Mouse (Mus musculus) bone marrow, adult 2 months (tissue): ENCODE data around the gene Bcas3. TPM values are rescaled to one million over a fixed set of nuclear protein-coding genes. Genes with fewer than 3 reads are reported as not detected.

Experiments
- H3K27ac ChIP-seq: fragments of 200-500 bp; 2 replicates; pipeline ENCODE4 v1.5.1; 2012; ENCODE audit warnings: low read depth, mild to moderate bottlenecking, control low read depth, inconsistent platforms, low read length; ENCODE audit not compliant: control insufficient read depth, poor library complexity, insufficient read depth
- H3K4me1 ChIP-seq: fragments of 200-500 bp; 2 replicates; pipeline ENCODE4 v1.6.1; 2011; ENCODE audit warnings: low read length; ENCODE audit not compliant: control insufficient read depth, insufficient read depth
- H3K4me3 ChIP-seq: fragments of 200-500 bp; replicated peaks from 2 replicates; pipeline ENCODE3; 2011; ENCODE audit warnings: mild to moderate bottlenecking, low read depth, low read length, control low read depth; ENCODE audit not compliant: control insufficient read depth
- CTCF ChIP-seq: fragments of 200-500 bp; IDR thresholded peaks from 2 replicates; pipeline ENCODE4 v1.5.1; 2011; ENCODE audit warnings: low read length, control low read depth; ENCODE audit not compliant: control insufficient read depth, insufficient read depth
- POLR2A ChIP-seq: fragments of 200-500 bp; IDR thresholded peaks from 2 replicates; pipeline ENCODE4 v1.6.1; 2011; ENCODE audit warnings: low read depth, mild to moderate bottlenecking, control low read depth, low read length, borderline replicate concordance; ENCODE audit not compliant: control insufficient read depth
- WGBS: fragments of 180-500 bp; shearing (Covaris S2); methylation state at CpG from one replicate; pipeline ENCODE4 v1.1.7; 2018; 5-methylcytosine and 5-hydroxymethylcytosine counted together
- polyA plus RNA-seq: library from polyadenylated mRNA; stranded (reverse); fragments of >200 nt; gene quantifications from 2 replicates; pipeline ENCODE4 v1.2.4, GENCODE M21; 2011; ENCODE audit warnings: low replicate concordance; ENCODE audit not compliant: missing spikeins, insufficient read depth, insufficient read length

The Bcas3 gene
- polyA plus RNA-seq, 1 experiment: 19.5 TPM

DNA sequence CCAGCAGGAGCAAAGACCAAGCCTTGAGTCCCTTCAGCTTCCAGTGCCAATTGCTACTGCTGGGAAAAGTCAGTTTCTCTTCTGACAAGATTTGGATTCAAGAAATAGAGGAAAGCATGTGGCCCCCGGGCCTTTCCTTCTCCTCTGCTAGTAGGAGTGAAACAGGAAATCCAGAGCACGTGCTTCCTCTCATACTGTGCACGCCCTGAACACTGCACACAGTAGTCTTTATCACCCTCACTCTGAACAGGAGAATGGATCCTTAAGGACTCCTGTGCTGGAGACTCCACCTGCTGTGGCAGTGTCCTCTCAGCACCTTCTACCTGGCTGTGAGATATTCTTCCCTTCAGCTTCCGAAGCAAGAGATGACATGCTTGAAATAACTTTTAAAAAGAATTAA is 458.3 kb downstream of the Bcas3 start:
- H3K27ac ChIP-seq: 0 out of 2 replicates have a peak overlapping the region, but pooled peaks have one; percentile 7
- TF ChIP-seq POLR2A: no peak
- TF ChIP-seq CTCF: no peak

DNA sequence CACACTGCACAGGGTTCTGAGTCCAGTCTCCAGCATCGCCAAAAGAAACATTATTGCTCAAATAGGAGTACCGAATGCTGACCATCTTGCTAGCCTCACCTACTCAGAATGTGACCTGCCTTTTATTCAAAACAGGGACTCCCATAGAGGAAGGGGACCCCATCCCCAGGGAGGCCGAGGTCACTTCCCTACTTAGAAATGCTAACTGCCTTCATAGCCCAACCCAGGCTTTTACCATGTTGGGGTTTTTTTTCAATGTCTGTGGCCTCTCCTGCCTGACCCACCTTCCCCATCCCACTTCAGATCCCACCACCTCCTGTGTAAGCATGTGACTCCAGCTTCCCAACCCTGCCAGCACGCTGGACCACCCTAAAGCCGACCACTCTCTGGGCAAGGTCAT is 458.7 kb downstream of the Bcas3 start:
- no peak overlapping the region for H3K4me3 ChIP-seq
- H3K27ac ChIP-seq: no peak overlapping the region
- H3K4me1 ChIP-seq: peaks cover 7% of the 10 kb centered on the region
- WGBS: 74% methylated on average over 5 of the region's 5 CpGs
- no peak for TF ChIP-seq CTCF
- no peak for TF ChIP-seq POLR2A

More for the DNA sequence above, 458.3 kb downstream of the Bcas3 start:
- peaks cover 7% of the 10 kb centered on the region for H3K4me1 ChIP-seq
- 23% methylated on average over 4 of the region's 4 CpGs for WGBS
- H3K4me3 ChIP-seq: no peak overlapping the region

DNA sequence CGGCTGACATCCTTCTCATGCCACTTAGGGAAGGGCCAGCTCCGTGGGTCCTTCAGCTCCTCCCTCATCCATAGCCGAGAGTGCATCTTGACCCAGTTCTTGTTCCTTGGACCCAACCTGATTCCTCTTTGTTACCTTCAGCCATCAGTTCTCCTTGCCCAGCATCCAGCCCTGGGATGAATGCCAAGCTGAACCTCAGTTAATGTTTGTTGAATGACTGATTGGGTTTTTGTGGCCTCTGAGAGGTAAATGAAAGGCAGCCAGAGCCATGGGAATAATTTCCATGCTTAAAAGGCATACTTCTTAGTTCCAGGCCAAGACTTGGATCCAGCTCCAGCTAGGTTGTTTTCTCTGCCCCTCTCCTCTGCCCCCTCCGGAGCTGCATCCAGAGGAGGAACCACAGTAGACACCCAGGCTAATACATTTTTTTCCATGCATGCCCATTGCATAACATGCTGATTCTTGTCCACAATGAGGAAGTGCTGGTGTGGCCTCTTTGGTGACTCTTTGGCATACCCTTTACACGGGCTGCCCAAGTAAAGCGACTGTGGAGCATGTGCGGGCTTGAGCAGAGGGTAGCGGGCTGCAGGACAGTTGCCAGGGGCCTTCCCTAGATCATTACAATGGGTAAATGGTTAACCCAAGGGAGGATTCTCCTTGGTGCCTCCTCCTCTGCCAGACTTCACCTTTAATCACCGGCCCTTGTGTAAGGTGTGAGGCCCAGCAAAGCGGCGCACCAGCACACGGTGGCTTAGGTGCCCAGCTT is 459.4 kb downstream of the Bcas3 start:
- H3K27ac ChIP-seq: peak overlapping the region; percentile 55

DNA sequence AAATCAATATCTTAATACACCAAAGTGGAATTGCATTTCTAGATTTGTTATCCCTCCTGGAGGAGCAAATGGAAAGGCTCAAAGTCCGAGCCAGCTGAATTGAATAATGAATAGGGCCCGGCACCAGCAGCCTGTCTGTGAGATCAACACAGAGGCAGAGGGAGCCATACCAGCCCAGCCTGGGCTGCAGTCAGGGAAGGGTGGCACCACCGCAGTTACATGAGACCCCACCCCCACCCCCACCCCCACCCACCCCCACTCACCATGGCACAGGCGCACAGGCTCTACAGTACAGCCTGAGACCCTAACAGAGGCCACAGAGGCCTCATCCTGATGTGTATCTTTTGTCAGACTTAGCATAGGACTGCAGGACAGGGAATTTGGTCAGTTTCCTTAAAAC is 461.7 kb downstream of the Bcas3 start:
- TF ChIP-seq POLR2A (no peak), CTCF (no peak)
- H3K4me1 ChIP-seq: peaks cover 7% of the 10 kb centered on the region
- WGBS: 82% methylated on average over 4 of the region's 4 CpGs
- no peak overlapping the region for H3K4me3 ChIP-seq
- H3K27ac ChIP-seq: no peak overlapping the region

More for the DNA sequence above, 459.4 kb downstream of the Bcas3 start:
- Histone ChIP-seq H3K4me3 (no peak overlapping the region), H3K4me1 (peaks cover 7% of the 10 kb centered on the region)
- 56% methylated on average over 12 of the region's 12 CpGs for WGBS
- TF ChIP-seq POLR2A (no peak), CTCF (no peak)

DNA sequence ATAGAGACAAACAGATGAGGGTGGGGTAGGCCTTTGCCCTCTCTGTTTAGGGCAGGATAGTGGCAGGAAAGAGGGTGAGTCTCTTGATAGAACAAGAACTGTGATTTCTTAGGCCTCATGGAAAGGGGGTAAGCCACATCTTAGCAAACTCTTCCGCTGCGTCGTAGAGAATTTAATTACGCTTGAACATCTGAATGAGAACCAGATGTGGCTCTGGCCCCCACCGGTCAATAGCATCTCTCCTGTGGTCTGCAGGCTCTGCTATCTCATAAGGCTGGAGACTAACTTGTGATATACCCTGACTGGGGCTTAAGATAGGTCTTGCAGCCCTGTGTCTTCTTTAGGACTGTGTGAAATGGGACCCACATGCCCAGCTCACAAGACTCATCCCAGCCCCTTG is 463.5 kb downstream of the Bcas3 start:
- H3K4me1 ChIP-seq: peaks cover 5% of the 10 kb centered on the region
- WGBS: 96% methylated on average over 5 of the region's 5 CpGs
- no peak overlapping the region for H3K27ac ChIP-seq
- H3K4me3 ChIP-seq: no peak overlapping the region
- TF ChIP-seq CTCF (no peak), POLR2A (no peak)

DNA sequence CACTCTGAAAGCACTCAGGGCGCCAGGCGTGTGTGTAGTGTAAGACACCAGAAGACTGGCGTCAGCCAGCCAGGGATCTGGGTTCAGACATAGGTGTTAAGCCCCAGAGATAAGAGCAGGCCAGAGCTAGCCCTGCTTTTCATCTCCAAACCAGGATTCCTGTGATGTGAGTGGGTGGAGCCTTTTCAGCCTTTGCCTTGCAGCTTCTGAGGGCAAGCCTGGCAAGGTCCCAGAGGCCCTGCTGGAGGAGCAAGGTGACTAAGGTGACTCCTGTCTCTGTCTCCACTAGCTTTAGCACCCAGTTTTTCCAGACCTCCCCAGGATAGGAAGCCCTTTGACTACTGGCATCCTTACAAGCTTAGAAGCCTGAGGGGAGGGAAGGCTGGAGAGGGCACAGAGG is 465.4 kb downstream of the Bcas3 start:
- Histone ChIP-seq H3K4me3 (no peak overlapping the region), H3K27ac (no peak overlapping the region), H3K4me1 (no peaks in the 10 kb centered on the region; the same call in 1 of the 2 replicates)
- TF ChIP-seq POLR2A (no peak), CTCF (no peak)
- 84% methylated on average over 3 of the region's 3 CpGs for WGBS

DNA sequence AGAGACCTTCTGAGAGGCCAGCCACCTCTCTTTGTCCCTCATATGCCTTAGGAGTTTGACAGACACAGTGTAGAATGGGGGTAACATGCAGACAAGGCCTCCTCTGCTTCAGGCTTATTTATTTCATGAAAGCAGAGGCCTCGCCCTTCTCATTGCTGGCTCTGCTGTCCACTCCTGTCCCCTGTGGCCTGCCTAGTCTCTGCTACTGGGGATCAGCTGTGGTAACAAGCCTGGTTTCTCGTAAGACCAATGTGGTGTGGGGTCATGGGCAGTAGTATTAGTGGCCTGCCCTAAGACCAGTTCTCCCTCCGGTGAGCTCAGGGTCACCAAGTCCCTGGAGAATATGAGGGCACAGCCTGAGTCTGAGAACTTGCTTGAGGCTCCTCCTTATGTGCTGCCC is 468.0 kb downstream of the Bcas3 start:
- WGBS: 85% methylated on average over 3 of the region's 3 CpGs
- Histone ChIP-seq H3K4me3 (no peak overlapping the region), H3K4me1 (no peaks in the 10 kb centered on the region), H3K27ac (no peak overlapping the region)
- no peak for TF ChIP-seq POLR2A

DNA sequence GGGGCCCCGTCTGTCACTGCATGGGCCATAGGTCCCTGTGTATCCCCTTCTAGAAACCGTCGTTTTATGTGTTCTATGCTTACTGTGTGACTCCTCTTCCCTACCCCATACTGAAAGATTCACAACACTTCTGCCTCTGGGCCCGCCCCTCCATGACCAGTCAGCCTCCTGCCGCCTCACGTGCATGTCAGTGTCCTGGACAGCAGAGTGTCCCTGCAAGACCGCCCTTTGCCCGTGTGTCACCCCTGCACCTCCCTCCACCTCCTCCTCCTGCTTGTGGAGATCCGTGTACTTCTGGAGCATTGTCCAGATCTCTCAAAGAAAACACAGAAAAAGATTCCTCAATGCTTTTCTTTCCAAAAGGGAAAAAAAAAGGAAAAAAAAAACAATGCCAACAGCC is 468.7 kb downstream of the Bcas3 start:
- Histone ChIP-seq H3K4me1 (no peaks in the 10 kb centered on the region), H3K27ac (no peak overlapping the region), H3K4me3 (no peak overlapping the region)
- 77% methylated on average over 9 of the region's 9 CpGs for WGBS
- TF ChIP-seq POLR2A (no peak), CTCF (no peak)
